Mouse (Mus musculus): ENCODE measurements around the gene Oprm1. TPM values are rescaled to one million over a fixed set of nuclear protein-coding genes. Genes with fewer than 3 reads are reported as not detected.
"Not testable (repeated sequence)": the region's sequence is repeated elsewhere in the genome, so short reads cannot be mapped to it uniquely, and the experiment has no call there.

Gene Oprm1
- total RNA-seq, 4 experiments from 2014 or later, result not detected

GRCm38 (mm10) chr10:6968334-6968733, 210.0 kb downstream of the Oprm1 start:
- DNase-seq (ENCODE audit: low spot score in 2 of 2), result no peak

DNA sequence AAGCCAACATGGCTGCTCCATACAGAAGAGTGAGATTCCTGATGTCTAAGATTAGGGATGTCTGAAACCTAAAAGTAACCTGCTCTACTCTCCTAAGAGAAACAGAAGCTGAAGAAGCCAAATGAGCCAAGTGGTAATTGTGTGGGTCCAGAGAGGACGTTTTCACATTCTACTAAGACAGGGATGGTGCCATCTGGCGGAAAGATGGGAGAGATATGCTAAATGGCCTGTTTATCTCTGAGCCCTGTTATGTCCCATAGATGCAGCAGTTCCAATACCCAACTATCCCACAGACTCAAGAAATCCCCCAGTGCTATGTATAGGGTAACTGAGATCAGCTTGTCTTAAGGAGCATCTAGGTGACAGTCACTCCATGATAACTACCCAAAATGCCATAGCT, 219.5 kb downstream of the Oprm1 start:
- DNase-seq (ENCODE audit: low spot score in 2 of 2), result no peak

- no peak for DNase-seq (ENCODE audit: low spot score in 2 of 2)
Observed at GRCm38 (mm10) chr10:6978733-6979132, 220.4 kb downstream of the Oprm1 start.

DNA sequence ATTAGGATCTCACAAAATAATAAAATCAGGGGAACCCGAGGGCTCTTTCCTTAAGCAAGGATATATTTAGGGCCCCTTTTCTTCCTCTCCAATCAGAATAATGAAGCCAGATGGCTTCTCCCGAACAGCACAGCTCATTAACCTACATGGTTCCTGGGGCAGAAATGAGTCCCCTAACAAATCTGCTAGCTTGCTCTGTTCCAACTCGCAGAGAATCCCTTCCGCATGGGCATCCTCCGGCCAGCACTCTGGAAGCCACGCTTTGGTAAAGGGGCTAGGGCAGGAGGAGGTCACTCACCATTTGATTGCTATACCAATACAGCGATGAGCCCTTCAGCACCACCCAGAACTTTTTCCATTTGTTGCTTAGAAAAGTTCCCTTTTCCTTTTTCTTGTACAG, 220.9 kb downstream of the Oprm1 start:
- DNase-seq (ENCODE audit: low spot score in 2 of 2), result no peak

- no peak for DNase-seq (ENCODE audit: low spot score in 2 of 2)
Observed at GRCm38 (mm10) chr10:6979789-6980188, 221.5 kb downstream of the Oprm1 start.

DNA sequence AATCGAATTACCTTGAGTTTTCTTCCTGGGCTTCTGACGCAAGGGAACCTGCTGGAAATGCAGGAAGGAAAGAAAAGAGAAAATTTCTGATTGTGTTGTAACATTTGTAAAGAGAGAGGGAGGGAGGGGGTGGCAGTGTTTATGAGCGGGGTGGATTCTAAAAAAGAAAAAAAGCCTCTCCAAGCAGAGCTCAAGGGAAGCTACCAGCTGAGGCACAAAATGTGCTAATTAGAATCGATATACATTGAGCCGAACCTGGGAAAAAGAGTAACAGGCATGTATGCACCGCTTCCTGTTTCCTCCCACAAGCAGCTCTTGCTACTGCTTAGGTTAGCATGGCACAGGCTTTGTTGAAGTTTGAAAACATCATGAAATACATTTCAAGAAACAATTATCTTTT, 221.9 kb downstream of the Oprm1 start:
- DNase-seq (ENCODE audit: low spot score in 2 of 2), result no peak

DNA sequence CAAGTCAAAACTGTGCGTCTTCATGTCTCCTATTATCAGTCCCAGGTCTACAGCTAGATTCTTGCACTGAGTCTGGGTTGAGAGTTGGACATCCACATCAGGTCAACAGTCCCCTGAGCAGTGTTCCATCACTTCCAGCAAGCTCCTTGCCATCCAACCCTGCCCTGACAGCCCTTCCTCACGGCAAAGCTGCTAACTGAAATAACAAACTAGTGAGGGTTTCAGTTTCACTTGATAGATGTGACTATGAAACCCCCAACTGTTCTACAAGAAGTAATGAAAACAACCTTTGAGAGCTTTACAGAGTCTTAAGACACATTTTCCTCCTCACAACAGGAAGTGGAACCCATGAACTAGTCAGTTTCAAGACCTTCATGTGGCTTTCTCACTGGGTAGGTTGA, 224.4 kb downstream of the Oprm1 start:
- DNase-seq (ENCODE audit: low spot score in 2 of 2), result no peak

DNA sequence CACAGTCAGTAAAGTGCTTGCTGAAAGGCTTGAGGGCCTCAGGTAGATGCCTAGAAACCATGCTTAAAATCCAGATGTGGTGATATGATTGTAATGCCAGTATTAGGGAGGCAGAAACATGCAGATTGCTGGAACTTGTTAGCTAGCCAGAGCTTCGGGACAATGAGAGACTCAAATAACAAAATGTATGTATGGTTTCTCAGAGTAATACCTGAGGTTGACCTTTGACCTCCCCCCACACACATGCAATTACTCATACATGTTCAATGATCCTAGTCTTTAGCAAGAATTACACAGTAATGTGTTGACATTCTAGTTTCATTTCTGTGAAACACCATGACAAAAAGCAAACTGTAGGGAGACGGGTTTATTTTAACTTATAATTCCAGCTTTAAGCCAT, 225.1 kb downstream of the Oprm1 start:
- DNase-seq (ENCODE audit: low spot score in 2 of 2), result no peak

- no peak for DNase-seq (ENCODE audit: low spot score in 2 of 2)
Observed at GRCm38 (mm10) chr10:6986246-6986645, 227.9 kb downstream of the Oprm1 start.

DNA sequence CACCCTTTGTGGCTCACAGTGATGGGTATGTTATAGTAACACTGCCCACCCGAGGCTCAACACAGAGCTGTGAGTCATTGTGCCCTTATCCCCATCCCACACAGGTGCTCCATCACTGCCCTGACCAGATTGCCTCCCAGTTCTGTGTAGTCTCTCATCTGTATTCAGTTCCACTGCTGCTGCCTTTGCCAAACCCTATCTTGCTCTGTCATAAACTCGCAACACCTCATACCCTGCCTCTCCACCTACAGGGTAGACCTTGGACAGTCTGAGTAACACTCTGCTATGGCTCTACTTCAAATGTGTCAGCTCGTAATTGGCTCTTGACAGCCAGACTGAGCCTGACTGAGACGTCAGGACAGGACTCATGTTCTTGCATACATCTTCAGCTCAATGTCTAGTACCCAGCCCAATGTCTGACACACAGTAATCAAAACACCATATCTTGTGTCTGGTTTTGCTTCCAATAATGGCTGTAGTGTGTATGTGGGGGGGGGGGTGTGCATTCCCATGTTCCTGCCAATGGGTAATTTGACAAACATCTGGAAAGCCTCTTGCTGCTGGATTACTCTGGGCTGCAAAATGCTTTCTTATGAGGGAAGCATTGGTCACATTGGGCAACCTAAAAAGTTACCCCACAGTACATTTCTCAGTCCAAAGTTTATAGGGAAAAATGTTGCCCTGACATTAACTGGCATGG, 229.2 kb downstream of the Oprm1 start:
- DNase-seq (ENCODE audit: low spot score in 2 of 2), result no peak

GRCm38 (mm10) chr10:6988555-6988954, 230.2 kb downstream of the Oprm1 start:
- DNase-seq (ENCODE audit: low spot score in 2 of 2), result no peak

- no peak for DNase-seq (ENCODE audit: low spot score in 2 of 2)
Observed at GRCm38 (mm10) chr10:6996895-6997294, 238.6 kb downstream of the Oprm1 start.

DNA sequence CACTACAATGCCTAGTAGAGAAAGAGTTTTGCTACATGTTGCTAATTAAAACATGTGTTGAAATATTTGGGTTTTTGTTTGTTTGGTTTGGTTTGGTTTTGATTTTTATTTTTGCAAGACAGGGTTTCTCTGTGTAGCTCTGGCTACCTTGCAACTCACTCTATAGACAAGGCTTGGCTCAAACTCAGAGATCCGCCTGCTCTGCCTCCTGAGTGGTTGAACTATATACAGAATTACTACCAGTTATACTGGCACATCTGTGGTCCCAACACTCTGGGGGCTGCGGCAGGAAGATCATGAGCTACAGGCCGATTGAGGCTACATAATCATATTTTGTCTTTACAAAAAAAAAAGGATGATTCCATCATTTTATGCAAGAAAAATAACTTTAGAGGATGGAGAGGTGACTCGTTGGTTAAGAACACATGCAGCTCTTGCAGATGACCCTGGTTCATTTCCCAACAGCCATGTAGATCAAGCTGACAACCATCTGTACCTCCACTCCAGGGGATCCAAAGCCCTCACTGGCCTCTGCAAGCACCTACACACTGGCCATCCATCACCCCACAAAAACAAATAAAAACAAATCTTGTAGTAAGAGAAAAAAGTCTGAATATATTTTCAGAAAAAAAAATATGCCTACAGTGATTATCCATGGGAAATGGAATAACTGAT, 240.4 kb downstream of the Oprm1 start:
- DNase-seq (ENCODE audit: low spot score in 2 of 2), result no peak

DNA sequence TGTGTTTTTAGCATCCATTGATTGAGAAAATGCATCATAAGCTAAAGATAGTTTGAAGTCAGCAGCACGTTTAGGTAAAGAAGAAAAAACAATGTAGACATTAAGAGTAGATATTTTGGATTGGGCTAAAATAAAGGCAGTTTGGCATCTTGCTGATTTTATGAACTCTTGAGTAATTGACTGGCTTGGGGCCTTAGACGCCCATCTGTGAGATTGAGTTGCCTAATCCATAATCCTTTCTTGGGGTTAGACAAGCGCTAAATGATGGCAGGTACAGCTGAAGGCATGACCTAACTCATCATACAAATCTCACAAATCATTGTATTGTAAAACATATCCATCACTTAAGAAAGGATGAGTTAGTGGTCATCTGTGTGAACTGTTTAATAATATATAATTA, 241.0 kb downstream of the Oprm1 start:
- DNase-seq (ENCODE audit: low spot score in 2 of 2), result no peak

- DNase-seq (ENCODE audit: low spot score in 2 of 2), result not testable (repeated sequence)
Observed at GRCm38 (mm10) chr10:7003898-7004297, 245.6 kb downstream of the Oprm1 start.

DNA sequence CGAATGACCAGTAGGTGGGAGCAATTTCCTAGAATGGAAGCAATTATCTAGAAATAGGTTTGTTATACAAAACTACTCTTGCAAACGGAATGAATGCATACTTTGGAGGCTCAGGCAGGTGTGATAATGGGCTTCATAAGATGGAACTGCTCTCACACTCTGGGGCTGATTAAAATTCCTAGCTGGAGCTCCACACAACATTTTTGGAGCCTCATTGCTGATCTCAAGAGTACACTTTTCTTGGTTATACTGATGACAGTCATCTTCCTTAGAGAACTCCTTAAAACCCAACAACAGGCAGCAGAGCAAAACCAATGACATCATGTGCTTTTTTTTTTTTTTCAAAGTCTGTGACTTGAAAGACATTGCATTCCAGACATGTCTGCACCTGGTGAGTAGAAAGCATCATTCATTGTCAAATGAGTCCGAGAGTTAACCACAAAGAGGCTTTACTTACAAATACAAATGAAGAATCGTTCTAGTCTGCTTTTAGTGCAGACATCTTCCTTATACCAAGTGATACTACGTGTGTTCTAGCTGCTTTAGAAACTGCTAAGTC, 246.8 kb downstream of the Oprm1 start:
- no peak for DNase-seq (ENCODE audit: low spot score in 2 of 2)

DNA sequence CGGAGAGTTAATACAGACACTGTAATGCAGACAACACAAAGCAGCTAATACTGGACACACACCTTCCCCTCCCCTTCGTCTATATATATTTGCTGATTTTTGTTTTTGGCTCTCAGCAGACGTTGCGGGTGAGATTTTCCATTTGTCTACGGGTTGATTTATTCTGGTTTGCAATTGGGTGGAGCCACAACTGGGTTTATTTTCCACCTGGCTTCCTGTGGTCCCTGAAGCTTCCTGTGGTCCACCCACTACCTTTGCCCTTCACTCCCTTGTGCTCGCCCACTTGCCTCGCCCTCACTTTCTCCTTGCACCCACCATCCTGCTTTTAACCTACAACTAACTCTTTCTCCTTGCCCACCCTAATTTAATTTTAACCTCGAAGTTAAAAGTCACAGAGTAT, 252.2 kb downstream of the Oprm1 start:
- no peak for DNase-seq (ENCODE audit: low spot score in 2 of 2)

DNA sequence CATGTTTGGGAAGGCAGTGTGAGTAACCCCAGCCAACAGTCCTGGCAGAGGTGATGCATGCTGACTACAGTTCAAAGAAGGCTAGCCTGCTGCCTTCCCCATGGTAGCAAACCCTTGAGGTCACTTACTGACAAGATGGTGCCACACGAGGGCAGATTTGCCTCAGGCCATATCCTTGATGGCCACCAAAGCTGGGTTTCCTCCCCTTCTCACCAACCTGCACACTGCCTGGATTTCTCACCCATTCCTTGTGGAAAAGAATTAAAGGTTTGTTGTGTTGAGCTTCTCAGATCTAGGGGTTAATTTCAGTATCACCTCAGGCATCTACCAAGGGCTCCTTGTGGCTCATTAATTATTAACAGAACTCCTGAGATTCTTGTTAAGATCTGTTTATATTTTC, 256.9 kb downstream of the Oprm1 start:
- no peak for DNase-seq (ENCODE audit: low spot score in 2 of 2)

GRCm38 (mm10) chr10:7019781-7020386, 261.6 kb downstream of the Oprm1 start:
- no peak for DNase-seq (ENCODE audit: low spot score in 2 of 2)

DNA sequence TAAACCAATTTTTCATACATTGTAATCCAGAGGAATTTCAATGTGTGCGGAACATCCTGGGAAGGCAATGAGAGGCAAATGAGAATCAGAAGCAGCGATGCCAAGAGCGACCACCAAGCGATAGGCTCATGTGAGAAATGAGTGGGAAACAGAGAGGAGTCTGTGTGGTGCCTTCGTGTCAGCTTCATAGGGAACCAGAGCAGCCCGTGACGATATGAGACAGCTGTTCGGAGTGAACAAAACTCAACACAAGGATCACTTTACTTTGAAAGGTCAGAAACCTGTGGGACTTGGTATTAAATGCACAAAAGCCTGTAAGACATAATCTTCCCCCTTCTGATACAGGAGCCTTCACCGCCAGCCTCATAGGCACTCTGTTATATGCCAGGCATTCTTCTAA, 262.2 kb downstream of the Oprm1 start:
- no peak for DNase-seq (ENCODE audit: low spot score in 2 of 2)

GRCm38 (mm10) chr10:7025028-7025427, 266.7 kb downstream of the Oprm1 start:
- no peak for DNase-seq (ENCODE audit: low spot score in 2 of 2)

DNA sequence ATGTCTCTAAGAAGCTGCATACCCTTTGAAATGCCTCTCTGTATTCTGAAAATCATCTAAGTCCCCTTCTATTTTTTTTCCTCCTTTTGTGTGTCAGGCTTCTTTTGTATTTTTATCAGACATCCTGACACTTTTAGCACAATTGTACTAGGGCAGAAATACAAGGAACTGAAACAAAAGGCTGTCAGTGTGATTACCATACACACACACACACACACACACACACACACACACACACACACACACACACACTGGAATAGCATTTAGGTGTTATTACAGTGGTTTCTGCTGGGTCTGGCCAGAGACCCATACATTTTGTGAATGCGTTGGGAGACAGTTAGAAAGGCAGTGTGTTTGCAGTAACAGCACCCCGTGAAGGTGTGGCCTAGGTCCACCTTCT, 275.2 kb downstream of the Oprm1 start:
- DNase-seq (ENCODE audit: low spot score in 2 of 2), result no peak

DNA sequence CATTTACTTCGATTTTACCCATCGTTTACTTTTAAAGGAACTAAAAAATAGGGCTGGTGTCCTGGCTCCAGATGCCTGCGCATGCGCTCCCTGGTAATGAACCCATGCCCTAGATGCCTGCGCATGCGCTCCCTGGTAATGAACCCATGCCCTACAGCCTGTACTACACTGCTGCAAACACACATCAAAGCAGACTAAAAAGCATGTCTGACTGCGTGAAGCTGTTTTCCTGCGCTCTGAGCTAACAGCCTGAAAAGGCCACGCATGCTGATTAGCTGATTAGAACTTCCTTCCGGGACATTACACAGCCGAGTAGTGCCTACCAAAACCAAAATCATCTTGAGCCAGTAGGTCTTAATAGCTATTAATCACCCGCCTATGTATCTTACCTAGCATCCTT, 277.2 kb downstream of the Oprm1 start:
- no peak for DNase-seq (ENCODE audit: low spot score in 2 of 2)

Measured in gastrocnemius, adult 8-10 months (tissue).